Mouse (Mus musculus): ENCODE measurements around the gene Tbx10. TPM values are rescaled to one million over a fixed set of nuclear protein-coding genes. Genes with fewer than 3 reads are reported as not detected.

The Tbx10 gene
- polyA plus RNA-seq (2012; fragmentation: generic; extraction: Trizol): under 1 TPM in 1 of 2 experiments, not detected in 1; 0.05 TPM

DNA sequence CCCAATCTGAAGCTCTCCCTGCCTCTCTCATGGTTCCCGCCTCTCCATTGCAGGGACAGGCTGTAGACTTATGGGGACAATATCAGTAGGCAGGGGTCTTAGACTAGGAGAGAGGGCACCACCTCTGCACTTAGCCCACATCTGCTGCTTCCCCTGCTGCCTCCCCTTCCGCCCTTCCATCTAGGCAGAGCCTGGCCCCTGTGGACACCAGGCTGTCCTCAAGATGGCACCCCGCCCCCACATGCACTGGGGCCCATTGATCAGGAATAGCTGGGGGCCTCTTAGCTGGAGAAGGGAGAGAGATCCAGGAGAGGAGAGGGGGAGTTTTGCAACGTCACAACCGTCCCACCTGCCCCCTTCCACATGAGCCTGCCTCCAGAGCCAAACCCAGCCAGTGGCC, at the start of gene Tbx10:
Gene Tbx10 (plus strand): TSS at position 337 of the 400 bp plus-strand sequence.

DNA sequence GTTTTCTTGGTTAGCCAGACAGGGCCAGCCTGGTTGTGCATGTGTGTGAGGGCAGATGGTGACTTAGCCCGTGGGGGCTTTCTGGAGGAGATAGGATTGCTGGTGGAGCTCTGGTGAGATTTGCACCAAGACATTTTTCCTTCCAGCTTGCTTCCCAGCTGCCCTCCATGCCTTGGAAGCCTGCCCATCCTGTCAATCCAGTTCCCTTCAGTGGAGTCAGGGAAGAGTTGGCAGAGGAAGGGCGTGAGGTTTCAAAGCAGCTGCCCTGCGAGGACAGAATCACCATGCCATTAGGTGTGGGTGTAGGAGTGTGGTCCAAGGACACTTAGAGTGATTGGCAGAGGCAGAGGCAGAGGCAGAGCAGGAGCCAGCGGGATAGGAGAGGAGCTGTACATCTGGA, 34.1 kb upstream of the Tbx10 start, which contains the start of gene Aldh3b3:
Gene Aldh3b3 (plus strand): TSS at position 176 of the 400 bp plus-strand sequence.

DNA sequence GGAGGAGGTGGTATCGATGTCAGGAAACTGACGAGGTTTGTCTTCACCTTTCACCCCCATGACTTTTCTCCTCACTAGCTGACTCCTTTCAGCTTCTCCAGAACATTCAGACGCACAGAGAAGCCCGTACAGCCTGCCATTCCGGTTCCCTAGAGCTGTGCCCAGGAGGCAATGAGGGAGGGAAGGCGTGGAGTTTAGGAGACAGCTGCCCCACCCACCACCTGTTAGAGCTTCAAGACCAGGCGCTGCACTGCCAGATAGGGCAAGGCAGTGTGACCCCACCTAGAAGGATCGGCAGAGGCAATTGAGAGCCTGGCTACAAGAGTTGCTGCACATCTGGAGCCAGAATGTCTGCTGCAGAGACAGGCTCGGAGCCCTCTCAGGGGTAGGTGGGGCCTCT, 20.3 kb upstream of the Tbx10 start, which contains the start of gene Aldh3b2:
Gene Aldh3b2 (plus strand): TSS at position 100 of the 400 bp plus-strand sequence.

DNA sequence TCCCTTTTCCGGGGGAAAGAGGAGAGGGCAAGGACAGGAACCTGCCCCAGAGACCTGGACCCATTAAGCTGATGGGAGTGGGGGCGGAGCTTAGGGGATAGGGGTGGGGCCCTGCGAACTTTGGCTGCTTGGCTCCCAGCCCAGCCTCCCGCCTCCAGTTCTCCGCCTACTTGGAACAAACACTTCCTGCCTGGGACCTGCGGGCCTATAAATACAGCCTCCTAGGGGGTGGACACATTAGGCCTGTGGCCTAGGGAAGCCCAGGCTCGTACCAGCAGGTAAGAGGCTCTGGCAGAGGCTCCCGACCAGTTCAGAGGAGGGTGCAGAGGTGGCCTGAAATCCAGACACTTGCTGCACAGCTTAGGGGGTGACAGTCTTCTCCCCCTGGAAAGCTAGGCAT, 6.2 kb upstream of the Tbx10 start, which contains the start of gene Acy3:
Gene Acy3 (plus strand): TSS at position 237 of the 400 bp plus-strand sequence.

DNA sequence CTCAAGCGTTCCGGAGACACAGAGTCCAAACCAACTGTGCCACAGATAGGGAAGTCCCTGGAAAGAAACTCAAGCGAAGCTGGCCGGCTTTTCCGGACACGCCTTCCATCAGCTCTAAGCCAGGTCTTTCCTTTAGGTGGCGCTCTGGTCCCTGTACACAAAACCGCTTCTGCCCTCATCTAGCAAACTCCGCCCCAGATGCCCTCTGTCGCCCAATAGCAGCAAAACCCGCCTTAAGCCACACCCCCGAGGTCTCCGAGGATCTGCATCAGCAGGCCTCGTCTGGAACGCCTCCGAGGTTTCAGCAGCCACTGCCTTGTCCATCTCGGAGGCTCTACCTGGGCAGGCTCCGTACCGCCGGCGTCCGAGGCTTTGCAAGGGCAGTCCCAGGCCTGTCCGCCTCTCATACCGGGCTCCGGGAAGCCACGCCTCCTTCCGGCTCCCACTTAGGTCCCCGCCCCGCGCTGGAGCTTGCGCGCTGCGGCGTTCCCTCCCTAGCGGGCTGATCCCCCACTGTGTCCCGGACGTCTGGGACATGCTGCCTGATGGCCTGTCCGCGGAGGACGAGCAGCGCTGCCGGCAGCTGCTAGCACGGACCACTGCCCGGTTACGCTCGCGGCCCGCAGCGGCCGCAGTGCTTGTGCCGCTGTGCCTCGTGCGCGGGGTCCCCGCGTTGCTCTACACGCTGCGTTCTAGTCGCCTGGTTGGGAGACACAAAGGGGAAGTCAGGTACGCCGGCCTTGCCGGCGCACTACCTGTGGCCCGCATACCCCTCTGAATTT, 7.8 kb downstream of the Tbx10 start, which contains the start of the genes Nudt8 and Gm49405:
Gene Nudt8 (plus strand): TSS at position 462 of the 782 bp plus-strand sequence.
Gene Gm49405 (plus strand): TSS at position 508 of the 782 bp plus-strand sequence.

DNA sequence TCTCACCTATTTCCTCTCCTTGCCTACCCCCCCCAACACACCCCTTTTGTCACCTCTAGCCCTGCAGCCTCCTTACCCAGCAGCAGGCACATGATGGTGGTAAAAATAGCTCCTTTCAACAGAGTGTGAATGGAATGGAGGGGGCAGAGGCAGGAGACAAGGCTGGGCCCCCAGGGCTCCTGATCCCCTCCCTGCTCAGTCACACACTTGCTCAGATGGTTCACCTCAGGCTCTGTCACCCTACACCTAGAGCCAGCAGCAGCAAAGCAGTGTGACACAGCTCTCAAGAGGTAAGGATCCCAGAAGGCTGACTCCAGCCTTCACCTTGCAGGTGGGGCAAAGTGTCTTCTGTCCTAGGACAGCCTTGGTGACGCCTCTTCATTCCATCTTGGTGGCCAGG, 10.6 kb downstream of the Tbx10 start, which contains the start of gene Doc2g:
Gene Doc2g (plus strand): TSS at position 202 of the 400 bp plus-strand sequence.

DNA sequence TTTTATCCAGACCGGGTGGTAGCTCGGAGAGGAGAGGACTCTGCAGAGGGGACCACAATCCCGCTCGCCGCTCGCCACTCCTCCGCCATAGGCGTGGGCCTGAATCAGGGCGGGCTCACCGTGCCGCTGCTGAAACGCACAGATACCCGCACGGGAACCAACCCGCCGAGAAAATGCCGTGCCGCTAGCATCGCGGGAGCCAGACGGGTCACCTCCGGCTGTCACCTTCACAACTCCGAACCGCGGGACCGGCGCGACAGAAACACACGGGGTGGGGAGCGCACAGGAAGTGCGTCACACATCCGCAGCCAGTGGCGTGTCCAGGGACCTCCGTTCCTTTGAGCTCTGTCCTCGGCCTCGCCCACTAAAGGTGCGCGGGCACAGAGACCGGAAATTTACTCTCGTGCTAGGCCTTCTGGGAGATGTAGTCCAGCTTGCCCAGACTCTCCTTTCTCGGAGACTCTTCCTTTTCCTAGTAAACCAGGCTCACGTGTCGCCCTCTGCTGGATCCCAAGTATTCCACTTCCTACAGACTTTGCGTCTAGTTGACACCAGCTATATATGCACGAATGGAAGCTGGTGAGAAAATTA, 20.0 kb downstream of the Tbx10 start, which contains the start of gene Ndufv1:
Gene Ndufv1 (minus strand): TSS at position 375 of the 591 bp plus-strand sequence.

DNA sequence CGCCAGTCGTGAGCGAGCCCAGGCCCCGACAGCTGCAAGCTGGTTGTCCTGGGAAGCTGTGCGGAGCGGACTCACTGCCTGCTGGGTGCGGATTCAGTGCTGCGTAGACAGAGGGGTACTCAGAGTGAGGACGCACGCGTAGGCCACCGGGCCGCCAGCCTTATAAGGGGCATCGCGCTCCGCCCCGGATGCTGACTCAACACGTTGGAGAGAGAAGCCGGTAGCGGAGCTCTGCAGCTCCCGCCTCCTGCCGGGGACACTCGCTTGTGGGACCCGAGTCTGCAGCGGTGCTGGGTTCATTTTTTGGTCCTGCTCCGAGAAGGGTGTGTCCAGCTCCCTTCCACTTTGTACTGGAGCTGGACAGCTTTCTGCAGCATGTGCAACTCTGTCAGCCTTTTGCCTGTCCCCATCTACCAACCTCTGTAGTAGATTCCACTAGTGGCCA, 45.3 kb downstream of the Tbx10 start, which contains the start of gene Gstp1:
Gene Gstp1 (minus strand): TSS at position 198 of the 445 bp plus-strand sequence.

DNA sequence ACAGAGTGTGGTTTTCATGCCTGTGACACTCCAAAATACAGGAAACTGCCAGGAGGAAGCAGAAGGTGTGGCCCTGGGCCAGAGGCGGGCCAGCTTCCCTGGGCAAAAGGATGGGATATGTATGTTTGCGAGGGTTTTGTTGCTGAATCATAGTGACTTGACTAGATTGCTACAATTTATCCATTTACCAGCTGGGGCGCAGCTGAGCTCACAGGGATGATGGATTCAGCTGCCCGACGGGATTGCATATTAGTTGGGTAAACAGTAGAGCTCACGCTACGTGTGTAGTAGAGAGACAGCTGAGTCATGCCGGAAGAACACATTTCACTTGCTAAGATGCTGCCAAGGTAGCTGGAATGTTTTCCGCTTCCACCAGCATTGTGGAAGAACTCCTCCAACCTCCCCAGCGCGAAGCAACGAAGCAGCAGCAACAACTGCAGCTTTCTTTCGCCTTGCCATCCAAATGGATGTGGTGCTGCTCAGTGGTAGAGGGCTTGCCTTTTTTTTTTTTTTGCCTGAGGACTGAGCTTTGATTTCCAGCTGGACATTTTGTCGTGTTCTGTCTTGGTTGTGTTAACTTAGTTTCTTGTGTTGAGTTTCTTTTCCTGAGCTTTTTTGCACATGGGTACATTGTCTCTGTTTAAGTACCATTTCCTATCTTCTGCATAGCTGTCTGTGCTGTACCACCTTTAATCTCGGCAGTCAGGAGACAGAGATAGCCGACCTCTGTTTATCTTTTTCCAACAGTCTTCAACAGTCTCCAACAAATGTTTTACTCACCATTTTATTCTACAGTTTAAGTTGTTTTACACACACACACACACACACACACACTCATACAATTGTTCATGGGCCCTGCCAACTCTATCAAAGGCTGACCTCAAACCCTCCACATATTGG, 53.7 kb downstream of the Tbx10 start, which contains the start of gene Gstp2:
Gene Gstp2 (minus strand): TSS at position 58 of the 900 bp plus-strand sequence.

Other genes with a start within 250 kb of the Tbx10 start
- 1 to 10 TPM in 1 of 2 experiments, under 1 TPM in 1; 0.35 to 8.2 TPM for gene Kmt5b, start 225.3 kb upstream of the Tbx10 start, polyA plus RNA-seq (2012; fragmentation: generic; extraction: Trizol)
- gene Chka, start 141.0 kb upstream of the Tbx10 start, polyA plus RNA-seq (2012; fragmentation: generic; extraction: Trizol): 10 to 100 TPM in 1 of 2 experiments, 1 to 10 TPM in 1; 3.8 to 19.2 TPM
- 10 to 100 TPM; 46.1 to 53.3 TPM for gene Tcirg1, start 85.6 kb upstream of the Tbx10 start, polyA plus RNA-seq (2012; fragmentation: generic; extraction: Trizol)
- gene Ndufs8, start 80.0 kb upstream of the Tbx10 start, polyA plus RNA-seq (2012; fragmentation: generic; extraction: Trizol): 100 to 1,000 TPM; 269 to 451 TPM
- gene Aldh3b1, start 62.9 kb upstream of the Tbx10 start, polyA plus RNA-seq (2012; fragmentation: generic; extraction: Trizol): 1 to 10 TPM; 2.7 to 8.3 TPM
- under 1 TPM; 0.01 to 0.08 TPM for gene Unc93b1, start 57.6 kb upstream of the Tbx10 start, polyA plus RNA-seq (2012; fragmentation: generic; extraction: Trizol)
- gene Aldh3b3, start 34.1 kb upstream of the Tbx10 start, polyA plus RNA-seq (2012; fragmentation: generic; extraction: Trizol): under 1 TPM in 1 of 2 experiments, not detected in 1; 0.01 TPM
- gene Aldh3b2, start 20.4 kb upstream of the Tbx10 start, polyA plus RNA-seq (2012; fragmentation: generic; extraction: Trizol): not detected
- gene Acy3, start 6.2 kb upstream of the Tbx10 start, polyA plus RNA-seq (2012; fragmentation: generic; extraction: Trizol): 10 to 100 TPM in 1 of 2 experiments, 1 to 10 TPM in 1; 7.4 to 28.3 TPM
- gene Nudt8, start 7.8 kb downstream of the Tbx10 start, polyA plus RNA-seq (2012; fragmentation: generic; extraction: Trizol): 10 to 100 TPM; 41.3 to 59.9 TPM
- 1 to 10 TPM in 1 of 2 experiments, under 1 TPM in 1; 0.19 to 1.4 TPM for gene Gm49405, start 7.9 kb downstream of the Tbx10 start, polyA plus RNA-seq (2012; fragmentation: generic; extraction: Trizol)
- gene Doc2g, start 10.6 kb downstream of the Tbx10 start, polyA plus RNA-seq (2012; fragmentation: generic; extraction: Trizol): 1 to 10 TPM in 1 of 2 experiments, under 1 TPM in 1; 0.41 to 4.0 TPM
- 100 to 1,000 TPM; 253 to 401 TPM for gene Ndufv1, start 20.1 kb downstream of the Tbx10 start, polyA plus RNA-seq (2012; fragmentation: generic; extraction: Trizol)
- 1,000 to 10,000 TPM in 1 of 2 experiments, 100 to 1,000 TPM in 1; 849 to 1,247 TPM for gene Gstp1, start 45.2 kb downstream of the Tbx10 start, polyA plus RNA-seq (2012; fragmentation: generic; extraction: Trizol)
- 10 to 100 TPM in 1 of 2 experiments, 1 to 10 TPM in 1; 1.8 to 13.9 TPM for gene Gstp2, start 53.3 kb downstream of the Tbx10 start, polyA plus RNA-seq (2012; fragmentation: generic; extraction: Trizol)
- gene Gstp3, start 66.8 kb downstream of the Tbx10 start, polyA plus RNA-seq (2012; fragmentation: generic; extraction: Trizol): under 1 TPM; 0.15 to 0.18 TPM
- not detected for gene Cabp2, start 88.8 kb downstream of the Tbx10 start, polyA plus RNA-seq (2012; fragmentation: generic; extraction: Trizol)
- 100 to 1,000 TPM in 1 of 2 experiments, 10 to 100 TPM in 1; 86.0 to 148 TPM for gene Cdk2ap2, start 104.4 kb downstream of the Tbx10 start, polyA plus RNA-seq (2012; fragmentation: generic; extraction: Trizol)
- 10 to 100 TPM; 48.2 to 61.6 TPM for gene Pitpnm1, start 107.2 kb downstream of the Tbx10 start, polyA plus RNA-seq (2012; fragmentation: generic; extraction: Trizol)
- gene Aip, start 133.1 kb downstream of the Tbx10 start, polyA plus RNA-seq (2012; fragmentation: generic; extraction: Trizol): 100 to 1,000 TPM; 201 to 241 TPM
- under 1 TPM in 1 of 2 experiments, not detected in 1; 0.09 TPM for gene Gpr152, start 147.0 kb downstream of the Tbx10 start, polyA plus RNA-seq (2012; fragmentation: generic; extraction: Trizol)
- under 1 TPM; 0.14 to 0.38 TPM for gene Cabp4, start 151.3 kb downstream of the Tbx10 start, polyA plus RNA-seq (2012; fragmentation: generic; extraction: Trizol)
- gene Coro1b, start 155.9 kb downstream of the Tbx10 start, polyA plus RNA-seq (2012; fragmentation: generic; extraction: Trizol): 100 to 1,000 TPM; 256 to 440 TPM
- gene Ptprcap, start 160.9 kb downstream of the Tbx10 start, polyA plus RNA-seq (2012; fragmentation: generic; extraction: Trizol): 1 to 10 TPM; 6.5 to 9.5 TPM
- 10 to 100 TPM; 28.6 to 29.9 TPM for gene Rps6kb2, start 170.6 kb downstream of the Tbx10 start, polyA plus RNA-seq (2012; fragmentation: generic; extraction: Trizol)
- gene Carns1, start 182.7 kb downstream of the Tbx10 start, polyA plus RNA-seq (2012; fragmentation: generic; extraction: Trizol): 10 to 100 TPM in 1 of 2 experiments, 1 to 10 TPM in 1; 1.8 to 16.2 TPM
- 1 to 10 TPM in 1 of 2 experiments, under 1 TPM in 1; 0.63 to 1.7 TPM for gene Tbc1d10c, start 198.5 kb downstream of the Tbx10 start, polyA plus RNA-seq (2012; fragmentation: generic; extraction: Trizol)
- 1,000 to 10,000 TPM in 1 of 2 experiments, 100 to 1,000 TPM in 1; 727 to 1,261 TPM for gene Ppp1ca, start 199.3 kb downstream of the Tbx10 start, polyA plus RNA-seq (2012; fragmentation: generic; extraction: Trizol)
- 10 to 100 TPM; 25.1 to 36.1 TPM for gene Rad9a, start 208.9 kb downstream of the Tbx10 start, polyA plus RNA-seq (2012; fragmentation: generic; extraction: Trizol)
- gene Clcf1, start 221.5 kb downstream of the Tbx10 start, polyA plus RNA-seq (2012; fragmentation: generic; extraction: Trizol): 10 to 100 TPM in 1 of 2 experiments, 1 to 10 TPM in 1; 7.5 to 24.4 TPM
- gene AC109138.7, start 221.6 kb downstream of the Tbx10 start, polyA plus RNA-seq (2012; fragmentation: generic; extraction: Trizol): 1 to 10 TPM in 1 of 2 experiments, not detected in 1; 3.9 TPM
- gene Pold4, start 239.1 kb downstream of the Tbx10 start, polyA plus RNA-seq (2012; fragmentation: generic; extraction: Trizol): 100 to 1,000 TPM; 131 to 165 TPM